Mouse (Mus musculus) myocyte (in vitro differentiated cells): ENCODE measurements around the gene Cuedc2.

Experiments used
- E2F4 ChIP-seq: IDR thresholded peaks from one replicate; pipeline ENCODE4 v1.6.1; 2011; ENCODE audit warnings: mild to moderate bottlenecking, control low read depth, moderate library complexity; ENCODE audit not compliant: insufficient read depth
- MAX ChIP-seq: IDR thresholded peaks from one replicate; pipeline ENCODE4 v1.6.1; 2011; ENCODE audit warnings: low read depth, mild to moderate bottlenecking, control low read depth
- MYOD1 ChIP-seq, 3 experiments: IDR thresholded peaks; one replicate each; pipeline ENCODE4 v1.6.1; 2011; ENCODE audit warnings: control low read depth in 2 of 3, low read depth in 2 of 3, mild to moderate bottlenecking in 2 of 3, moderate library complexity in 1 of 3; ENCODE audit not compliant: insufficient read length in 2 of 3, control insufficient read depth in 1 of 3
- POLR2A ChIP-seq: IDR thresholded peaks from one replicate; pipeline ENCODE4 v1.6.1; 2011; ENCODE audit warnings: low read depth, mild to moderate bottlenecking, control low read depth, moderate library complexity; ENCODE audit not compliant: insufficient read length
- TCF12 ChIP-seq: IDR thresholded peaks from one replicate; pipeline ENCODE4 v1.6.1; 2011; ENCODE audit warnings: mild to moderate bottlenecking, control low read depth; ENCODE audit not compliant: poor library complexity, insufficient read depth, severe bottlenecking
- TCF3 ChIP-seq: IDR thresholded peaks from one replicate; pipeline ENCODE4 v1.6.1; 2011; ENCODE audit warnings: low read depth, control low read depth; ENCODE audit not compliant: insufficient read length

DNA sequence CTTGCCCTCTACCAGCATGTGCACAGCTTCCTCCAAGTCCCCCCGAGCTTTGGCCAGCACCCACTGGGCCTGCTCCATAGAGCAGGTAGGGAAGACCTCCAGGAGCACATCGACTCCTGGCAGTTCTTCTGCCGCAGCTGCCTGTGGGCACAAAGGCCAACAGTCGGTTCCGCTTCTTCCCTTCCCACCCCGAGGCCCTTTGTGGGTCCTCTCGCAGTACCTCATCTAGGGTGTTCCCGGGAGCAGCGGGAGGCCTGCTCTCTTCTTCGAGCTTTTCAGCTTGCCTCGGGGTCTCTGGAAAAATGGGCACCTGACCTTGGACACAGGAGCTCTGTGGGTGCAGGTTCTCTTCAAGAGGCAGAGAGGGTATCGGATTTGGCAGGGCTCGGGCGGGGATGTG lies 7.2 kb downstream of the Cuedc2 start:
- no peak for TF ChIP-seq POLR2A
- no peak for TF ChIP-seq TCF3
- no peak for TF ChIP-seq E2F4
- TF ChIP-seq MYOD1 (IDR thresholded peaks at IDR 0.05; ENCODE audit: control insufficient read depth in 1 of 3, insufficient read length in 2 of 3, low read depth in 2 of 3): no peak
- TF ChIP-seq TCF12: no peak
- TF ChIP-seq MAX: no peak
